Mouse (Mus musculus) lung, embryonic 16.5 days (tissue): ENCODE measurements around the gene Smarca4. TPM values are rescaled to one million over a fixed set of nuclear protein-coding genes. Genes with fewer than 3 reads are reported as not detected.

ENCODE experiments used
- ATAC-seq: fragments of 200-750 bp; cut with Nextera tagmentation; 2 replicates; pipeline ENCODE4 v1.8.0; 2017; ENCODE audit warnings: low read depth, mild to moderate bottlenecking, moderate library complexity
- H3K27ac ChIP-seq: fragments of 300-500 bp; sonication (generic); 2 replicates; pipeline ENCODE4 v1.5.1; 2014; ENCODE audit warnings: mild to moderate bottlenecking, control low read depth, low read length
- H3K27me3 ChIP-seq: fragments of 300-500 bp; sonication (generic); 2 replicates; pipeline ENCODE4 v1.6.1; 2014; ENCODE audit warnings: low read depth, low read length, mixed read lengths; ENCODE audit not compliant: control insufficient read depth, insufficient read depth
- H3K36me3 ChIP-seq: fragments of 300-500 bp; sonication (generic); 2 replicates; pipeline ENCODE4 v1.6.1; 2014; ENCODE audit warnings: low read length; ENCODE audit not compliant: control insufficient read depth, insufficient read depth
- H3K4me1 ChIP-seq: fragments of 300-500 bp; sonication (generic); replicated peaks from 2 replicates; pipeline ENCODE4 v1.6.1; 2014; ENCODE audit warnings: low read length, mixed read lengths; ENCODE audit not compliant: control insufficient read depth, insufficient read depth
- H3K4me2 ChIP-seq: fragments of 300-500 bp; sonication (generic); 2 replicates; pipeline ENCODE4 v1.6.1; 2014; ENCODE audit warnings: low read depth, low read length, control low read depth
- H3K4me3 ChIP-seq: fragments of 300-500 bp; sonication (generic); 2 replicates; pipeline ENCODE4 v1.5.1; 2014; ENCODE audit warnings: mild to moderate bottlenecking, low read length, control low read depth
- H3K9ac ChIP-seq: fragments of 300-500 bp; sonication (generic); 2 replicates; pipeline ENCODE4 v1.6.1; 2014; ENCODE audit warnings: low read length, control low read depth
- H3K9me3 ChIP-seq: fragments of 300-500 bp; sonication (generic); 2 replicates; pipeline ENCODE4 v1.6.1; 2016; ENCODE audit warnings: low read length; ENCODE audit not compliant: control insufficient read depth
- WGBS: fragments of 180-500 bp; shearing (Covaris S2); extraction: QIAGEN DNeasy Blood & Tissue Kit; methylation state at CpG from one replicate; pipeline ENCODE4 v1.1.7; 2014; 5-methylcytosine and 5-hydroxymethylcytosine counted together
- polyA plus RNA-seq: library from polyadenylated mRNA; unstranded; fragments of >200 nt; fragmentation: Nextera tagmentation; extraction: Ambion mirVana; gene quantifications from 2 replicates; pipeline ENCODE4 v1.2.1, GENCODE M21; 2015

Smarca4 gene
- polyA plus RNA-seq, 1 experiment from 2014 or later = 74.0 TPM

GRCm38 (mm10) chr9:21747238-21747774 lies 131.3 kb downstream of the Smarca4 start:
- Histone ChIP-seq H3K9me3 (no peaks in the 10 kb centered on the region), H3K4me3 (no peak overlapping the region), H3K4me2 (no peak overlapping the region), H3K4me1 (peaks cover 18% of the 10 kb centered on the region), H3K9ac (no peak overlapping the region), H3K27me3 (no peaks in the 10 kb centered on the region), H3K36me3 (peaks cover 47% of the 10 kb centered on the region), H3K27ac (peak overlapping the region; percentile 79)
- ATAC-seq = no peak
- 83% methylated on average over 3 of the region's 3 CpGs for WGBS

GRCm38 (mm10) chr9:21748033-21748432 lies 132.1 kb downstream of the Smarca4 start:
- H3K27ac ChIP-seq = peak overlapping the region; percentile 79
- no peak overlapping the region for H3K4me2 ChIP-seq
- peaks cover 40% of the 10 kb centered on the region for H3K36me3 ChIP-seq
- H3K4me3 ChIP-seq = no peak overlapping the region
- H3K9me3 ChIP-seq = no peaks in the 10 kb centered on the region
- peak; percentile 80 for ATAC-seq
- H3K9ac ChIP-seq = peak overlapping the region; percentile 47; the same call in 1 of the 2 replicates
- WGBS = 35% methylated on average over 7 of the region's 7 CpGs
- no peaks in the 10 kb centered on the region for H3K27me3 ChIP-seq
- peaks cover 24% of the 10 kb centered on the region for H3K4me1 ChIP-seq

GRCm38 (mm10) chr9:21748491-21748890 lies 132.5 kb downstream of the Smarca4 start:
- 0 out of 2 replicates have a peak overlapping the region, but pooled peaks have one; percentile 5 for H3K4me2 ChIP-seq
- WGBS = 50% methylated on average over 10 of the region's 10 CpGs
- no peaks in the 10 kb centered on the region for H3K9me3 ChIP-seq
- ATAC-seq = no peak
- peak overlapping the region; percentile 79 for H3K27ac ChIP-seq
- peaks cover 25% of the 10 kb centered on the region for H3K4me1 ChIP-seq
- H3K9ac ChIP-seq = 0 out of 2 replicates have a peak overlapping the region, but pooled peaks have one; percentile 4
- peaks cover 40% of the 10 kb centered on the region for H3K36me3 ChIP-seq
- no peak overlapping the region for H3K4me3 ChIP-seq
- no peaks in the 10 kb centered on the region for H3K27me3 ChIP-seq

- Histone ChIP-seq H3K9me3 (no peaks in the 10 kb centered on the region), H3K4me1 (peaks cover 36% of the 10 kb centered on the region), H3K9ac (peak overlapping the region; percentile 34), H3K36me3 (peaks cover 31% of the 10 kb centered on the region), H3K27me3 (no peaks in the 10 kb centered on the region), H3K4me2 (no peak overlapping the region), H3K4me3 (no peak overlapping the region), H3K27ac (peak overlapping the region; percentile 79)
- 81% methylated on average over 6 of the region's 6 CpGs for whole genome bisulfite sequencing
- ATAC-seq = no peak
These were observed 133.6 kb downstream of the Smarca4 start for GRCm38 (mm10) chr9:21749382-21750118.

GRCm38 (mm10) chr9:21750370-21750769 lies 134.4 kb downstream of the Smarca4 start:
- H3K9me3 ChIP-seq = no peaks in the 10 kb centered on the region
- H3K9ac ChIP-seq = peak overlapping the region; percentile 34
- peak; percentile 26; the same call in 1 of the 2 replicates for ATAC-seq
- H3K4me1 ChIP-seq = peaks cover 41% of the 10 kb centered on the region
- no peak overlapping the region for H3K4me2 ChIP-seq
- peak overlapping the region; percentile 79 for H3K27ac ChIP-seq
- no peaks in the 10 kb centered on the region for H3K27me3 ChIP-seq
- H3K36me3 ChIP-seq = peaks cover 31% of the 10 kb centered on the region
- 63% methylated on average over 3 of the region's 3 CpGs for WGBS
- H3K4me3 ChIP-seq = no peak overlapping the region

GRCm38 (mm10) chr9:21751347-21751746 lies 135.4 kb downstream of the Smarca4 start:
- Histone ChIP-seq H3K9me3 (no peaks in the 10 kb centered on the region), H3K4me2 (no peak overlapping the region), H3K9ac (no peak overlapping the region), H3K27me3 (no peaks in the 10 kb centered on the region), H3K4me3 (no peak overlapping the region), H3K36me3 (peaks cover 25% of the 10 kb centered on the region), H3K4me1 (peaks cover 41% of the 10 kb centered on the region), H3K27ac (peak overlapping the region; percentile 34; the same call in 1 of the 2 replicates)
- no peak; the same call in 1 of the 2 replicates for ATAC-seq
- 60% methylated on average over 6 of the region's 6 CpGs for WGBS

GRCm38 (mm10) chr9:21752252-21752792 lies 136.4 kb downstream of the Smarca4 start:
- Histone ChIP-seq H3K4me1 (peaks cover 41% of the 10 kb centered on the region), H3K27ac (peak overlapping the region; percentile 71), H3K27me3 (no peaks in the 10 kb centered on the region), H3K4me2 (no peak overlapping the region), H3K9ac (0 out of 2 replicates have a peak overlapping the region, but pooled peaks have one; percentile 4), H3K4me3 (no peak overlapping the region), H3K36me3 (peaks cover 24% of the 10 kb centered on the region), H3K9me3 (no peaks in the 10 kb centered on the region)
- 38% methylated on average over 10 of the region's 10 CpGs for whole genome bisulfite sequencing
- ATAC-seq = peak; percentile 4; the same call in 1 of the 2 replicates
